Mouse (Mus musculus): Measurements from ENCODE around the gene Calhm5. TPM values are rescaled to one million over a fixed set of nuclear protein-coding genes. Genes with fewer than 3 reads are reported as not detected.

Gene Calhm5
- polyA plus RNA-seq, 1 experiment from 2014 or later: 0.28 TPM

DNA sequence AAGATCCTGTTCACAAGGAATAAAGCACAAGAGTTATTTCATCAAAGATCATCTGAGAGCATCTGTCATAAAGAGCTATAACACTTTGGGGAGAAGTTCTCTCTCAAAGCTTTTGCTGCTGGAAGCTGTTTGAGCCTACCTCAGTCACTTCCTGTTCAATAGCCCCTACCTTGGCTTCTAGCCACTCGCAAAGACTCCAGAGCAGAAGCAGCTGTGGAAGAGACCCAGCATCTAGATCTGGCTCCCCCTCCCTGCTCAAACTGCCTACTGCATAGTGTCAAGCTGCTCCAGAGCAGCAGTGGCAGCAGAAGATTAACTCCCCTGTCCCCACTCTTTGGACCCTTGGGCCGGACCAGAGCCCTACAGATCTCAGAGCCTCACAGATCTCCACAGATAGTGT lies 42.3 kb downstream of the Calhm5 start:
- 94% methylated on average over 2 of the region's 2 CpGs for WGBS
- no peak for ATAC-seq

GRCm38 (mm10) chr10:34044210-34044609 lies 52.1 kb downstream of the Calhm5 start, which contains the start of gene Calhm4:
TSS of gene Calhm4 (minus strand) at chr10:34044310.
- ATAC-seq: no peak
- no peak within 1 kb of the TSS for H3K4me3 ChIP-seq
- H3K27me3 ChIP-seq: no peaks in the 10 kb centered on the region
- 85% methylated on average over 5 of the region's 5 CpGs for WGBS
- no peaks in the 10 kb centered on the region for H3K9me3 ChIP-seq (replicated peaks)
- H3K9ac ChIP-seq: no peak within 1 kb of the TSS
- no peaks in the 10 kb centered on the region for H3K4me1 ChIP-seq
- H3K4me2 ChIP-seq: no peak within 1 kb of the TSS
- H3K27ac ChIP-seq: no peak within 1 kb of the TSS
- no peaks in the 10 kb centered on the region for H3K36me3 ChIP-seq (ENCODE audit: poor library complexity, severe bottlenecking)

More for the DNA sequence above, 42.3 kb downstream of the Calhm5 start:
- Histone ChIP-seq H3K9ac (no peak overlapping the region), H3K9me3 (replicated peaks) (no peaks in the 10 kb centered on the region), H3K4me2 (no peak overlapping the region), H3K27me3 (no peaks in the 10 kb centered on the region), H3K4me1 (no peaks in the 10 kb centered on the region), H3K4me3 (no peak overlapping the region), H3K27ac (no peak overlapping the region), H3K36me3 (ENCODE audit: poor library complexity, severe bottlenecking) (no peaks in the 10 kb centered on the region)

Other genes starting within 250 kb of the Calhm5 start
- not detected in 2 replicates for gene Sult3a1, start 238.8 kb downstream of the Calhm5 start, polyA plus RNA-seq (2015; fragmentation: Nextera tagmentation; extraction: Ambion mirVana)
- 0.34 and 0.52 TPM in 2 replicates for gene Rsph4a, start 191.4 kb downstream of the Calhm5 start, polyA plus RNA-seq (2015; fragmentation: Nextera tagmentation; extraction: Ambion mirVana)
- 25.1 and 27.5 TPM in 2 replicates for gene Zup1, start 145.2 kb downstream of the Calhm5 start, polyA plus RNA-seq (2015; fragmentation: Nextera tagmentation; extraction: Ambion mirVana)
- gene Rwdd1, start 76.9 kb downstream of the Calhm5 start, polyA plus RNA-seq (2015; fragmentation: Nextera tagmentation; extraction: Ambion mirVana): 144 and 170 TPM in 2 replicates
- gene Trappc3l, start 58.9 kb downstream of the Calhm5 start, polyA plus RNA-seq (2015; fragmentation: Nextera tagmentation; extraction: Ambion mirVana): not detected in 2 replicates
- not detected in 2 replicates for gene Calhm4, start 52.2 kb downstream of the Calhm5 start, polyA plus RNA-seq (2015; fragmentation: Nextera tagmentation; extraction: Ambion mirVana)
- gene Calhm6, start 31.5 kb upstream of the Calhm5 start, polyA plus RNA-seq (2015; fragmentation: Nextera tagmentation; extraction: Ambion mirVana): 0.21 and 0.33 TPM in 2 replicates
- 4.6 and 4.9 TPM in 2 replicates for gene Dse, start 111.2 kb upstream of the Calhm5 start, polyA plus RNA-seq (2015; fragmentation: Nextera tagmentation; extraction: Ambion mirVana)
- 108 and 111 TPM in 2 replicates for gene Tspyl1, start 185.7 kb upstream of the Calhm5 start, polyA plus RNA-seq (2015; fragmentation: Nextera tagmentation; extraction: Ambion mirVana)
- gene Tspyl4, start 200.9 kb upstream of the Calhm5 start, polyA plus RNA-seq (2015; fragmentation: Nextera tagmentation; extraction: Ambion mirVana): 114 and 126 TPM in 2 replicates